Mouse (Mus musculus): Measurements from ENCODE around the gene Scn1b. TPM values are rescaled to one million over a fixed set of nuclear protein-coding genes. Genes with fewer than 3 reads are reported as not detected.

The Scn1b gene
- total RNA-seq, 2 experiments from 2014 or later, result 548 to 620 TPM

DNA sequence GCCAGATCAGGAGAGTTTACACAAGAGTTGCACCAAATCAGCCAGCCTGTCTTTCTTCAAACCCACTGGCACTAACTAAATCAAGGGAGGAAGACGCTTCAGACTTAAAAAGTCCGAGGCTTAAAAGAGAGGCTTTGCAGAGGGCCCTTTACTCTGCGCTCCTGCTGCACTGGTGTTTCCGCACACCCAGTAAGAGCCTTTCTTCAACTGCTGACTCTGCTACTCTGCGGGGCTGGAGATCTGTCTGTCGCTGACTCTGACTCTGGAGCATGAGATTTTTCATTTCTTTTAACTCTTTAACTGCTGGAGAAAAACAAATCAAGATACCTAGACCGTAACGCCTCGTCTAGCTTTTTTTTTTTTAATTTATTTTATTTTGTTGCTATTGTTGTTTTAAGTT is 42.7 kb downstream of the Scn1b start:
- DNase-seq, result no peak

- DNase-seq, result peak in 1 of 2 experiments; percentile 50
Measured at GRCm38 (mm10) chr7:31082831-31083588, 43.8 kb downstream of the Scn1b start.

GRCm38 (mm10) chr7:31082106-31082505 is 44.7 kb downstream of the Scn1b start:
- DNase-seq, result no peak

DNA sequence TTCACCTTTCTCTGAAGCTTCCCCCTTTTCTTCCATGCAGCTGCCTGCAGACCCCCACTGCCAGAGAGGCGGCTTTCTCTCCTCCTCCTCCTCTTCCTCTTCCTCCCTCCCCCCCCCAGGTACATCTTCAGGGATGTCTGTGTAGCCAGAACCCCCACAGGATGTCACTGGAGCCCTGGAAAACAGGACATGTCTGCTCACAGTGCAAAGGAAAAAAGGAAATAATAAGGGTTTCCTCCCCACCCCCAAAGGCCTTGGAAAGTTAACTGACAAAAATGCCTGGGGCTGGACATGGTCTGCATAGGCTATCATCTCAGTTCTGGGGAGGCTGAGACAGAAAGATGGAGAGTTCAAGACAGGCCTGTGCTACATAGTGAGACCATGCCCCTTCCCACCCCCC is 45.7 kb downstream of the Scn1b start:
- no peak for DNase-seq

- no peak for DNase-seq
Measured at GRCm38 (mm10) chr7:31080611-31081010, 46.2 kb downstream of the Scn1b start.

DNA sequence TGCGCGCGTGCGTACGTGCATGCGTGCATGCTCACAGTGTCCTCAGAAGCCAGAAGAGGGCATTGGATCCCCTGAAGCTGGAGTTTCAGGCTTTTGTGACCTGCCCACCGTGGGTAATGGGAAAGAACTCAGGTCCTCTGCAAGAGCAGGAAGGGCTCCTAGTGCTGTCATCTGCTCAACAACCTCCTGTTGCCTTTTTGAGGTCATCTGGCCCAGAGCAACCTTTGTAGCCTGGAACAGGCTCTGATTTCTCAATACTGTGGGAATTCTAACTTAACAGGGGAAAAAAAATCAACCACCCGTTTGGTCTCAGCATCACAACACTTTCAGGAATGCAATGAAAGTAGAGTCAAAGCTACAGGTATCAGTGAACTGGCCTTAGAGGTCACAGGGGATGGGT is 47.1 kb downstream of the Scn1b start:
- no peak for DNase-seq

DNA sequence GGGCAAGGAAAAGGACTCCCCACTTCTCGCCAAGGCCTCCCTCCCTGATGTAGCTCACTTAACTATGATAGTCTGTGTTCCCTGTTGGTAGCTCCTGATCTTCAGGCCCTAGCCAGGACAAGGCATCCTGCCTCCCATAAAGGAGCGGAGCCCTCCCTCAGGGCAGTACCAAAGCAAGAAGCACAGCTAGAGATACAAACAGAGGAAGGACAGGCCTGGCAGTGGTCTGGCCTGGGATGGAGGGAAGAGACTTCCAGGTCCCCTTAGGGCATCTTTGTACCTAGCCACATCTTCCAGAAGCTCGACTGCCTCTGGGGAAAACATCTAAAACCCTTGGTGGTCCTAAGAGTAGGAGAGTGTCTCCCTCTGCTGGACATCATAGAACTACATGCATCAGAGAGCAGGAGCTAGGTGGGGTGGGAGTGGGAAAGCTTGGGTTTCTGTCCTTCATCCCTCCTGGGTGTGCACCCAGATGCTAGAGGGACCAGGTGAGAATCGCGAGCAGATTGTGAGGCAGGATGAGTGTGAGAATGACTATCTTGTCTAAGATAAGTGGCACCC is 48.8 kb downstream of the Scn1b start:
- peak; percentile 34 to 48 for DNase-seq

DNA sequence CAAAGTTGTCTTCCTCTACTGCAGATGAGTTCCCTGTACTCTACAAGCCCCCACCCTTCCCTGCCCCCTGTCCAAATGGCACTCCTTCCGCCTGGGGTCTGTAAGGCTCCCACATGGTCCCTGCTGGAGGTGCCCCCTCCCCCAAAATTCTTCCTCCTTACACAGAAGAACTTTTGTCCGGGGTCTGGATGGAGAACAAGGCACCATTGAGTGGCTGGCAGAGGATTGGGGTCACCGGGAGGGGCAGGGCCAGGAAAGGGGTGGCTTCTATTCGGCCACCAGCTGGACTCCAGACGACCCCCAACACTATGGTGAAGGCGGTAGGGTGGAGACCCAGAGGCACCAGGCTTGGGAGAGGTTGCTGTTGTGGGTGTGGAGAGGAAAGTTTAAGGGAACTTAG is 49.3 kb downstream of the Scn1b start:
- peak in 1 of 2 experiments; percentile 61 for DNase-seq

GRCm38 (mm10) chr7:31076492-31076891 is 50.3 kb downstream of the Scn1b start, which contains the start of gene Fxyd3:
Gene Fxyd3 (minus strand): TSS chr7:31076704.
- no peak for DNase-seq

GRCm38 (mm10) chr7:31074713-31075069 is 52.1 kb downstream of the Scn1b start:
- DNase-seq, result peak; percentile 56 to 65

- no peak for DNase-seq
Measured at GRCm38 (mm10) chr7:31074061-31074712, 52.6 kb downstream of the Scn1b start.

- no peak for DNase-seq
Measured at GRCm38 (mm10) chr7:31073546-31073945, 53.3 kb downstream of the Scn1b start.

GRCm38 (mm10) chr7:31072326-31072725 is 54.5 kb downstream of the Scn1b start:
- DNase-seq, result no peak

- DNase-seq, result no peak
Measured at GRCm38 (mm10) chr7:31070324-31070723, 56.5 kb downstream of the Scn1b start.

DNA sequence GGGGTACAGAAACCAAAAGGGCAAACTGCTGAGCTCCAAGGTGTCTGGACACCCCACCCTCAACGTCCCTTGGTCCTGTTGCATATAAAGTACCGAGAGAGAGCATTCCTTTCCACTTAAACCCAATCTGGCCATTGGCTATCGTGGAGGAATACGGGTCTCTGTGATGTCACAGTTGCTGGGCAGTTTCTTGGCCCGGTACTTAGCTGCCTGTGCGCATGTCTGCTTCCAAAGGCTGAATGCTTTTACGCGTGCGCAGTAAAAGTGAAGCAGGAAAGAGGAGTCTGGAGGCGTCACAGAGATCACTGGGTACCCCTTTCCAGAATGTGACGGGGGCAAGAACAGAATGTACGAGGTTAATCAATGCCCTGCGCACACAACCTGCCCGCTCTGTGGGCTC is 57.3 kb downstream of the Scn1b start:
- no peak for DNase-seq

DNA sequence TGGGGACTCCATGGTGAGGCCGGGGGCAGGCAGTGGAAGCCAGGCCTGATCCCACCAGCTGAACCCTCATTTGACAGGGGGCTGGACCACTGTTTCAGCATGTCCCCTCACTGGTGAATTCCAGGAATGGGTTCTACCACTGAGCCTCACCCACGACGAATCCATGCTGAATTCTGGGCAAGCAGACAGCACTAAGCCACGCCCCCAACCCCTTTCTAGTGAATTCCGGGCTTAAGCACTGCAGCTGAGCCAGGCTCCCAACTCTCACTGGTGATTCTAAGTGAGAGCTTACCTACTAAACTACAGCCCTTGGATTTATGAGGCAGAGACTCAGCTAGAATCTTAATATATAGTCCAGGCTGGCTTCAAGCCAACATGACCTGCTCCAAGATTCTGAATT is 59.0 kb downstream of the Scn1b start:
- peak in 1 of 2 experiments; percentile 53 for DNase-seq

Other genes with a start within 250 kb of the Scn1b start
- not detected for gene Cd22, start 246.7 kb downstream of the Scn1b start, total RNA-seq (2021)
- gene Mag, start 212.1 kb downstream of the Scn1b start, total RNA-seq (2021), result 100 to 1,000 TPM; 196 to 197 TPM
- not detected for gene Hamp2, start 202.3 kb downstream of the Scn1b start, total RNA-seq (2021)
- not detected for gene Hamp, start 183.0 kb downstream of the Scn1b start, total RNA-seq (2021)
- gene Usf2, start 170.2 kb downstream of the Scn1b start, total RNA-seq (2021), result 100 to 1,000 TPM; 116 to 126 TPM
- gene Lsr, start 153.5 kb downstream of the Scn1b start, total RNA-seq (2021), result 1 to 10 TPM; 7.5 to 7.7 TPM
- under 1 TPM; 0.17 to 0.43 TPM for gene Fam187b, start 153.2 kb downstream of the Scn1b start, total RNA-seq (2021)
- gene Fxyd5, start 84.5 kb downstream of the Scn1b start, total RNA-seq (2021), result 10 to 100 TPM; 23.3 to 26.5 TPM
- gene Fxyd7, start 75.5 kb downstream of the Scn1b start, total RNA-seq (2021), result 100 to 1,000 TPM; 111 to 125 TPM
- gene Fxyd1, start 69.8 kb downstream of the Scn1b start, total RNA-seq (2021), result 100 to 1,000 TPM in 1 of 2 experiments, 10 to 100 TPM in 1; 85.4 to 102 TPM
- 10 to 100 TPM; 32.5 to 36.7 TPM for gene Lgi4, start 67.7 kb downstream of the Scn1b start, total RNA-seq (2021)
- not detected for gene Fxyd3, start 50.3 kb downstream of the Scn1b start, total RNA-seq (2021)
- gene Hpn, start 11.7 kb downstream of the Scn1b start, total RNA-seq (2021), result 1 to 10 TPM; 4.6 to 6.8 TPM
- gene Gramd1a, start 28.9 kb upstream of the Scn1b start, total RNA-seq (2021), result 100 to 1,000 TPM; 111 to 118 TPM
- not detected for gene Scgb2b2, start 163.5 kb upstream of the Scn1b start, total RNA-seq (2021)
- not detected for gene Scgb1b2, start 164.8 kb upstream of the Scn1b start, total RNA-seq (2021)
- gene Scgb2b3, start 235.1 kb upstream of the Scn1b start, total RNA-seq (2021), result not detected
- not detected for gene Scgb1b3, start 248.6 kb upstream of the Scn1b start, total RNA-seq (2021)

Data from layer of hippocampus, postnatal 36 days (tissue).